Mouse (Mus musculus): ENCODE data around the gene Rheb.
"Not testable (repeated sequence)": the region's sequence is repeated elsewhere in the genome, so short reads cannot be mapped to it uniquely, and the experiment has no call there.

The Rheb gene

DNA sequence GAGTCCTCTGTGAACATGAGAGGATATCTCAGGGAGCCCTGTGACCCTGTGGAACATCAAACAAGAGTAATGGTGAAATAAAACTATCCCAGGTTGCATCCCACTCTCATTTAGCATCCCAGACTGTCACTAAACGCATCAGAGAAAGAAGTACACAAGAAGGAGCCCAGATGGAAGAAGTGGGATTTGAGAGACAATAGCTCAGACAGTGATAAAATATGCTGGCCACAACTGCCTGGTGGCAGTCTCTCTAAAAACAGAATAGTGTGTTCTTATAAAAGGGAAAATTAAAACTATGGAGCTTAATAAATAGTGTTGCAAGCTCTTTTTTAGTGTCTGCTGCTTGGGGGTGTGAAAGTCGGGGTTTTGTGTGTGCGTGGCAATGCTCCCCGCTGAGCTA lies 59.5 kb downstream of the Rheb start:
- no peak for DNase-seq

DNA sequence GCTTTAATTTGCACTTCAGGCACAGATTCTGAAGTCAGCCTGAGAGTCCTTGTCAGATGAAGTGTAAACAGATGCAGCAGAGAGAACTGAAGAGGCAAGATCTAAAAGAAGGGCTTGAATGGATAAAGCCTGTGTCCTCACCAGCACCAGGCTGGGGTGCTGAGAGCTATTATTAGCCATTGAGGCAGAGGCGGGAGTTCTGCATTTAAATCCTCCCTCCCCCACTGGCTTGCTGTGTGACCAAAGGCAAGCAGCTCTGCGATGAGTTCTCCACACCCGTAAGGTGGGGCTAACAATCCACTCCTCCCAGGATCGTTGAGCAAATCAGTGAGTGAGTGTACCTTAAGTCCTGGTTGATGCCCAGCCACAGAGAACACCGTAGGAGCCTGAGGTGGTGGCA lies 61.4 kb downstream of the Rheb start:
- DNase-seq, result no peak

DNA sequence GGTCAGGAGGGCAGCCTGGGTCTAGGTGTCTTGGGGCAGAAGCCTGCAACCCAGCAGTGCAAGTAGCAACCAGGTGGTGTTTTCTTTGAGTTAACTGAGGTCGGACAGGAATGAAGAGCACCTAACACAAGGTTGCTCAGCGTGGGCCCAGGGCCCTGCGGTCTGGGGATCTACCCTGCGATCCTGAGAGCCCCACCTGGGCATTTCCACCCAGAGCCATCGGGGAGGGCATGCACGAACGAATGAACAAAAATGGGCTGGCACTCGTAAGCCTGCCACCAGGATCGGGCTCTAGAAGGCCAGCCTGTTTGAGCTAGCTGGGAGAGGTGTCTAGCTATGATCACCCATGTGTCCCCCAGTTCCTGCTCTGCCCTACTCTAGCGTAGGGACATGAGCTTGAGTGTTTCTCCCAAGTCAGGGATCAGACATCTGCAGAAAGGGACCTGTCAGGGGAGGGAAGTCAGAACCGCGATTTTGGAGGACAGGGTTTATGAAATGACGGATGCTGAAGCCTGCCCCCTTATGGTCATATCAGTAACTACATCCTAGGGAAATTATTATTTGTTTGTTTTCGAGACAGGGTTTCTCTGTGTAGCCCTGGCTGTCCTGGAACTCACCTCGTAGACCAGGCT lies 62.4 kb downstream of the Rheb start:
- DNase-seq, result no peak

DNA sequence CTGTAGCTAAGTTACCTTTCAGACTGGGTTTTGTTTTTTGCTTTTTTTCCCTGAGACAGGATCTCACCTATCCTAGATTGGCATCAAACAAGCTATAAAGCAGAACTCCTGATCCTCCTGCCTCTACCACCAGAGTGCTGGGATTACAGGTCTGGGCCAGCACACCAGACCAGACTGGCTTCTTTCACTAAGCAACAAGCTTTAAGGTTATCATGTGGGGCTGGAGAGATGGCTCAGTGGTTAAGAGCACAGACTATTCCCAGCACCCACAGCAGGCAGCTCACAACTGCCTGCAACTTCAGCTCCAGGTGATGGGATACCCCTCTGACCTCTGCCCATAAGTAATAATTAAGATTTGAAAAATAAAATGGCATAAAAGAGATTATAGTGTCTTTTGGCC lies 63.1 kb downstream of the Rheb start:
- no peak for DNase-seq

DNA sequence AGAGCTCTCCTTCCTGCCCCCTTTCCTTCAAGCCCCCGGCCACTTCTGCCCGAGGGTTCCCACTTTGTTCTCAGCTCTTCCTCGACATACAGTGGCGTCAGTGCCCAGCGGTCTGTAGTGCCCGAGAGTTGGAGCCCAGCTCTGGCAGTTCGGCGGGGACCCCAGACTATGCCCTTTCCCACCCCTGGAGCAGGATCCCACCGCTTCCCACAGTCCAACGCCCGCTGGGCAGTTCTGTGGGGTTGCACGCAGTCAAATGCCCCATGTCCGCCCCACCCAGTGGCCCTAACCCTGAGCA lies 63.6 kb downstream of the Rheb start:
- no peak for DNase-seq

DNA sequence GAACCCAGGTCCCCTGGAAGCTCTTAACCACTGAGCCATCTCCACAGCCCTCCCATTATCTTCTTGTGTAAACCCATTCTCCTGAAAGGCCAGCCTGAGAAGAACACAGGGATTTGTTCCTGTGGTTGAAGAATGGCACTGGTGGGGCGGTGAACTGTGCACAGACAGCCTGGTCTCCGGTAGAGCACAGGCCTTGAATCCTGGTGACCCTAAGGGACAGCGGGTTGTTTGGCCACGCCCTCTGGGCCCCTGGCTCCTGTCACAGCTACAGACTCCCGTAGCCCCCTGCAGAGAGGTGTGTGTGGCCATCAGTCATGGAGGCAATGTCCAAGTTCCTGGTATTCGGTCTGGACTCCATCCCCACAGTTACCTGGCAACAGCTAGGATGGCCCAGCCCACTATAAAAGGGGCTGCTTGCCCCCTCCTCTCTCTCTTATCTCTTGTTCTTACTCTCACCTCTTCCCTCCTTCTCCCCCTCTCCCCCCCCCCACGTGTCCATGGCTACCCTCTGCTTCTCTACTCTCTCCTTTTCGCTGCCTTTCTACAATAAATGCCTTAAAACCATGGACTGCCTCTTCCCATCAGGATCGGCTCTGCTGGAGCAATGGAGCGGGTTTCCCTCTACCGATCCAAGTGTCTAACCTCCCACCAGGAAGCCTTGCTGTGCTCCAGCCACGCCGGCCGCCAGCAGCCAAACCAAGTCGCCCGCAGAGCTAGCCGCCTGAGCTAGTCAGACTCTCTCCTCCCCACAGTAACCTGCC lies 64.2 kb downstream of the Rheb start:
- DNase-seq, result no peak

DNA sequence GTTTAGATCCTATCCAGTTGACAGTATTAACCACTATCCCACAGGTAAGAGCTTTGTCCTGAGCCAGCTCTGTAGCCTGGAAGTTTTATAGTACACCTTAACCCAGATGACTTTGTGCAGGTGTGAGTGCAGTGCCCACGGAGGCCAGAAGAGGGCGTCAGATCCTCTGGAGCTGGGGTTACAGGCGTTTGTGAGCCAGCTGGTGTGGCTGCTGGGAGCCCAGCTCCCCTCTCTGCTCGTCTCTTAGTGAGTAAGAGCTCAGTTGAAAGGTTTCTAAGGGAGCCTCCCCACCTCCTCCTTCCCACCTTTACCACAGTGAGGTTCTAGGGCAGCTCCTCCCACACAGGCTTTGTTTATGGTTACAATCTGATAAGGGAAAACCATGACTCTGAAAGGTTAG lies 65.7 kb downstream of the Rheb start:
- DNase-seq, result no peak

DNA sequence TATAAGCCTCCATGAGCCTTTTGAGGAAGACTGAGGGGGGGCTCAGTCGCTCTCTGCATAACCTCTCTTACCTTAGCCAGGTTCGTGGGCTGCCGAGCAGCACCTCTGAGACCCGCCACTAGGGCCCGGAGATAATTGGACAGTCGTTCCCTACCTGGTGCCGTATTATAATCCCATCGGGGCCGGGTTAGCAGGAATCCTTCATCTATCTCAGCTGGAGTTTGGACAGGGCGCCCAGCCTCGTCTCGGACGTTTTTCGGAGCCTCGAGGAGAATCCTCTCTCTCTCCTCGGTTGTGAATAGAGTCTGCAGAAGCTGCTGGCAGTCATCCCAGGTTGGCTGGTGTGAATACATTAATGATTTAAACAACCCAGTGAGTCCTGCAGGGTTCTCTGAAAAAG lies 67.9 kb downstream of the Rheb start:
- not testable (repeated sequence) for DNase-seq

DNA sequence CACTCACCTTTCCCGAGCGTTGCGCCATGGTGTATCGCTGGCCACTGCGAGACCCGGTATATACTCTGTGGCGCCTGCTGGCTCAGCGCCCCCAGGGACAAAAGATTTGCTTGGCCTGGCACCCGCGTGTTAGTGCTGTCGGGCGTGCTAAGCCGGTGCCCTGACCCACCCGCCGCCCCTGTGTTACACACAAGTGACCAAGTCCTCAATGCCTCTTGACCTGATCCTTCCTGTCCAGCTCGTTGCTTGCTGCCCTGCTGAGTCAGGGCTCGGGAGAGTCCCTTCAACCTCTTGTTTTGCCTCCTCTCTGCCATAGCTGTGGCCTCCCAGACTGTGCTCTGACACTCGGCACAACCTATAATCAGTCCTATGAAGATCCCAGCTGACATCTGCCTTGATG lies 84.6 kb downstream of the Rheb start, which contains the start of gene Crygn:
Crygn (minus strand) TSS at position 193 of the 400 bp plus-strand sequence.
- DNase-seq, result no peak

DNA sequence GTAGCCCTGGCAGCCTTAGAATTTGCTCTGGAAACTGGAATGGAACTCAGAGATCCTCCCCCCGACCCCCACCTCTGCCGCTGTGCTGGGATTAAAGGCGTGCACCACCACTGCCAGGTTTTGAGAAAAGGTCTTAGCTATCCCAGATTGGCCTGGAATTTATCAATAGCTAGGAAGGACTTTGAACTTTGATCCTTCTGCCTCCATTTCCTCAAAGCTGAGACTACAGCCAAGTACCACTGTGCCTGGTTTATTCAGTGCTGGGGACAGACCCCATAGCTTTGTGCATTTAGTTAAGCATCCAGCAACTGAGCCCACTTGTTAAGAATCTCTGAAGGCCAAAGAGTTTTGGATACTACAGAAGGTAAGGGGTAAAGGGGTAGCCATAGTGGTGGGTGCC lies 85.5 kb downstream of the Rheb start:
- DNase-seq, result no peak
